Mouse (Mus musculus) forebrain, embryonic 11.5 days (tissue): ENCODE data around the gene Olfr118. TPM values are rescaled to one million over a fixed set of nuclear protein-coding genes. Genes with fewer than 3 reads are reported as not detected.
"Not testable (repeated sequence)": the region's sequence is repeated elsewhere in the genome, so short reads cannot be mapped to it uniquely, and the experiment has no call there.

Experiments
- ATAC-seq: fragments of 200-750 bp; cut with Nextera tagmentation; replicated peaks from 2 replicates; pipeline ENCODE4 v1.8.0; 2017; ENCODE audit warnings: moderate TSS enrichment; ENCODE audit not compliant: low FRiP score
- DNase-seq: peaks from one replicate; pipeline ENCODE4 v3.0.0-alpha.2; 2017; ENCODE audit warnings: low spot score
- H3K27ac ChIP-seq: fragments of 300-500 bp; sonication (generic); 2 replicates; pipeline ENCODE4 v1.5.1; 2014; ENCODE audit warnings: low read depth, low read length
- H3K27me3 ChIP-seq: fragments of 300-500 bp; sonication (generic); 2 replicates; pipeline ENCODE4 v1.6.1; 2014; ENCODE audit warnings: mild to moderate bottlenecking, low read length, mixed read lengths; ENCODE audit not compliant: control insufficient read depth, insufficient read depth
- H3K36me3 ChIP-seq: fragments of 300-500 bp; sonication (generic); 2 replicates; pipeline ENCODE4 v1.6.1; 2014; ENCODE audit warnings: mild to moderate bottlenecking, low read length, moderate library complexity, mixed read lengths; ENCODE audit not compliant: control insufficient read depth, insufficient read depth
- H3K4me1 ChIP-seq: fragments of 300-500 bp; sonication (generic); replicated peaks from 2 replicates; pipeline ENCODE4 v1.6.1; 2014; ENCODE audit warnings: low read length, mixed read lengths; ENCODE audit not compliant: control insufficient read depth, insufficient read depth
- H3K4me2 ChIP-seq: fragments of 300-500 bp; sonication (generic); 2 replicates; pipeline ENCODE4 v1.6.1; 2014; ENCODE audit warnings: low read depth, mild to moderate bottlenecking, low read length, moderate library complexity, mixed read lengths; ENCODE audit not compliant: severe bottlenecking
- H3K4me3 ChIP-seq: fragments of 300-500 bp; sonication (generic); 2 replicates; pipeline ENCODE4 v1.5.1; 2014; ENCODE audit warnings: low read depth, low read length
- H3K9ac ChIP-seq: fragments of 300-500 bp; sonication (generic); 2 replicates; pipeline ENCODE4 v1.6.1; 2014; ENCODE audit warnings: low read length
- H3K9me3 ChIP-seq: fragments of 300-500 bp; sonication (generic); 2 replicates; pipeline ENCODE4 v1.6.1; 2016; ENCODE audit warnings: low read length, mixed read lengths; ENCODE audit not compliant: control insufficient read depth
- WGBS: fragments of 180-500 bp; shearing (Covaris S2); extraction: QIAGEN DNeasy Blood & Tissue Kit; methylation state at CpG from one replicate; pipeline ENCODE4 v1.1.7; 2014; 5-methylcytosine and 5-hydroxymethylcytosine counted together
- polyA plus RNA-seq: library from polyadenylated mRNA; unstranded; fragments of >200 nt; fragmentation: Nextera tagmentation; extraction: Ambion mirVana; gene quantifications from 2 replicates; pipeline ENCODE4 v1.2.1, GENCODE M21; 2014

The Olfr118 gene
- polyA plus RNA-seq, result not detected in 2 replicates

DNA sequence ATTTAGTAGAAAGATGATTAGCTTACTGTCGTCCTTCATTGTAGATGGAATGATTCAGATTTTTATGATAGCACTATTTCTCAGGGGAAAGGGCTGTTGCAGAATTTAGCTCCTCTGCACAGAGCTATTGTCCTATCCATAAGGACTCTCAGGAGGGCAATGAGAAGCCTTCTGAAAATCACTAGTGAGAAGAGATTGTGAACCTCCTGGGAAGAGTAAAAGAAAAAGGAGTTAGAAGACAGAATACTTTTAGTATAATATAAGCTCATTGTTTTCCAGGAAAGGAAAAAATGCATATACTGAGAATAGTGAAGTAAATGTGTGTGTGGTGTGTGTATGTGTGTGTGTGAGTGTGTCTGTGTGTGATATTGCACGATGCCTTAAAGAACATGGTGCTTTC, at the start of gene Olfr118:
TSS of gene Olfr118 (plus strand) at position 301 of the 400 bp plus-strand sequence.
- DNase-seq, result no peak
- Histone ChIP-seq H3K9me3 (no peaks in the 10 kb centered on the region), H3K4me1 (no peaks in the 10 kb centered on the region), H3K36me3 (no peaks in the 10 kb centered on the region), H3K27ac (no peak within 1 kb of the TSS), H3K9ac (no peak within 1 kb of the TSS), H3K4me3 (no peak within 1 kb of the TSS), H3K27me3 (no peaks in the 10 kb centered on the region), H3K4me2 (no peak within 1 kb of the TSS)
- no peak for ATAC-seq
- 80% methylated on average over 2 of the region's 2 CpGs for WGBS

DNA sequence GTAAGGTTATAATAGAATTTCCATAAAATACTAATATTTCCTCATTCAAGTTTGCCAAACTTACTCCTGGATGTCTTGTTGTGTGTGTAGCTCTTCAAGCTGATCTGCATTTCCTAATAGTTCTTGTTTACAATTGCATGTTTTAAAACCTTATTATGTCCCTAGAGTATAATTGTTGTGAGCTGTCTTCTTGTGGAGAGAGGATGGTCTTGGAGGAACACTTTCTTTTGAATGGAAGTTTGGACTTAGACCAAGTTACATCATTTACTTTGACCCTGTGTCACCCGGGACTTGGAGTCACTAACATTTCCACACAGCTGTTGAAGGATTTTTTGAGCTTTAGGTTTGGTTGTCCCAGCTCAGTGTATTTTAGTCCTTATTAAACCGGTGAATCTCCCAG, 39.8 kb upstream of the Olfr118 start, which contains the start of the genes Olfr115 and Olfr116:
TSS of gene Olfr115 (minus strand) at position 101 of the 400 bp plus-strand sequence.
TSS of gene Olfr116 (minus strand) at position 191 of the 400 bp plus-strand sequence.
- no peak within 1 kb of the TSS for H3K4me3 ChIP-seq
- H3K9me3 ChIP-seq, result no peaks in the 10 kb centered on the region; the same call in 1 of the 2 replicates
- WGBS, result 82% methylated on average over 2 of the region's 2 CpGs
- H3K4me2 ChIP-seq, result no peak within 1 kb of the TSS
- DNase-seq (no peak), ATAC-seq (no peak)
- H3K36me3 ChIP-seq, result no peaks in the 10 kb centered on the region
- no peak within 1 kb of the TSS for H3K27ac ChIP-seq
- H3K4me1 ChIP-seq, result no peaks in the 10 kb centered on the region
- H3K9ac ChIP-seq, result no peak within 1 kb of the TSS
- no peaks in the 10 kb centered on the region for H3K27me3 ChIP-seq

DNA sequence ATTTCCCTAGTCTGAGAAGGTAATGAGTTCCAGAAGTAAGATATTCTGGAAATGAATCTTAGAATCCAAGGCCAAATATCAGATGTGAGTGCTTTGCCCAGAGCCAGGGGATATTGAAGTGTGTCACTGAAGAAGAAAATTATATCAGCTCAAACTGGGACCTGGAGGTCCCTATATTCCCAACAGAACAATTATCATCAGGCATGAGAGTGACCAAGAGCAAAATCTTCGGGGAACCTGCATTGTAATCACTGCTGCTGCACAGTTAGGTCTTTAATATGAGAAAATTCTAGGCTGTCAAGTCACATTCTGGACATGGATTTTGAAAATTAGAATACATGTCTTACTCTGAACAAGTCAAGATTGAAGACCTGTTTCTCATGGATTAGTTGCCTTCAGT, 3.1 kb upstream of the Olfr118 start, which contains the start of gene Olfr117:
TSS of gene Olfr117 (minus strand) at position 101 of the 400 bp plus-strand sequence.
- no peak within 1 kb of the TSS for H3K4me3 ChIP-seq
- H3K27ac ChIP-seq, result no peak within 1 kb of the TSS
- H3K36me3 ChIP-seq, result no peaks in the 10 kb centered on the region
- WGBS, result 88% methylated on average over 1 of the region's 1 CpGs
- H3K4me1 ChIP-seq, result no peaks in the 10 kb centered on the region
- ATAC-seq (no peak), DNase-seq (no peak)
- no peaks in the 10 kb centered on the region for H3K9me3 ChIP-seq
- H3K9ac ChIP-seq, result no peak within 1 kb of the TSS
- no peaks in the 10 kb centered on the region for H3K27me3 ChIP-seq
- H3K4me2 ChIP-seq, result no peak within 1 kb of the TSS

DNA sequence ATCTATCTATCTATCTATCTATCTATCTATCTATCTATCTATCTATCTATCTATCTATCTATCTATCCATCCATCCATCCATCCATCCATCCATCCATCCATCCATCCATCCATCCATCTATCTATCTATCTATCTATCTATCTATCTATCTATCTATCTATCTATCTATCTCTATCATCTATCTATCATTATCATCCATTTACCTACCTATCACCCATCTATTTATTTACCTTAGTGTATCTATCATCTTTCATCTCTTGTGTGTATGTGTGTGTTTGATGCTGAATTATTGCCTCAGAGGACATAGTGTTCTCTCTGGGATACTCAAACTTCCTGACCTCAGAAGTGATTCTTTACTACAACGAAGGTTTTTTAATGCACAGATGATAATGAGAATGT, 29.5 kb downstream of the Olfr118 start, which contains the start of gene Olfr119:
TSS of gene Olfr119 (plus strand) at position 301 of the 400 bp plus-strand sequence.
- H3K27ac ChIP-seq, H3K4me3 ChIP-seq, H3K36me3 ChIP-seq, H3K4me2 ChIP-seq, H3K4me1 ChIP-seq, H3K9me3 ChIP-seq, DNase-seq, ATAC-seq, H3K9ac ChIP-seq, H3K27me3 ChIP-seq: not testable (repeated sequence)
- WGBS, result 76% methylated on average over 1 of the region's 1 CpGs

DNA sequence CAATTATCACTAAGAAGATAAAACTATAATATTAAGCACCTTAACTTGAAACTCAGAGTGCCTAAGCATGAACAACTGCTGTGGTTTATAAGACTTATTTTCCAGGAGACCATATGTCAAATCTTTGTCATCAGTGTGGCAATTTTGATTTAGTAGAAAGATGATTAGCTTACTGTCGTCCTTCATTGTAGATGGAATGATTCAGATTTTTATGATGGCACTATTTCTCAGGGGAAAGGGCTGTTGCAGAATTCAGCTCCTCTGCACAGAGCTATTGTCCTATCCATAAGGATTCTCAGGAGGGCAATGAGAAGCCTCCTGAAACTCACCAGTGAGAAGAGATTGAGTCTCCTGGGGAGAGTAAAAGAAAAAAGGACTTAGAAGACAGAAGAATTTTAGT, 54.7 kb downstream of the Olfr118 start, which contains the start of gene Olfr120:
TSS of gene Olfr120 (plus strand) at position 301 of the 400 bp plus-strand sequence.
- 74% methylated on average over 1 of the region's 1 CpGs for WGBS
- Histone ChIP-seq H3K4me3 (no peak within 1 kb of the TSS), H3K36me3 (no peaks in the 10 kb centered on the region), H3K9me3 (no peaks in the 10 kb centered on the region), H3K4me1 (no peaks in the 10 kb centered on the region), H3K4me2 (no peak within 1 kb of the TSS), H3K9ac (no peak within 1 kb of the TSS), H3K27me3 (no peaks in the 10 kb centered on the region), H3K27ac (no peak within 1 kb of the TSS)
- ATAC-seq (no peak), DNase-seq (no peak)

Other genes with a start within 250 kb of the Olfr118 start
- not detected in 2 replicates for gene Olfr108, start 221.5 kb upstream of the Olfr118 start, polyA plus RNA-seq
- gene Olfr109, start 208.1 kb upstream of the Olfr118 start, polyA plus RNA-seq, result not detected in 2 replicates
- gene H2-M2, start 183.4 kb upstream of the Olfr118 start, polyA plus RNA-seq, result not detected in 2 replicates
- gene Olfr110, start 174.5 kb upstream of the Olfr118 start, polyA plus RNA-seq, result not detected in 2 replicates
- not detected in 2 replicates for gene Olfr111, start 159.0 kb upstream of the Olfr118 start, polyA plus RNA-seq
- not detected in 2 replicates for gene Olfr112, start 97.5 kb upstream of the Olfr118 start, polyA plus RNA-seq
- gene Olfr113, start 89.3 kb upstream of the Olfr118 start, polyA plus RNA-seq, result not detected in 2 replicates
- gene Olfr114, start 74.2 kb upstream of the Olfr118 start, polyA plus RNA-seq, result not detected in 2 replicates
- gene Olfr115, start 39.9 kb upstream of the Olfr118 start, polyA plus RNA-seq, result not detected in 2 replicates
- gene Olfr116, start 39.8 kb upstream of the Olfr118 start, polyA plus RNA-seq, result not detected in 2 replicates
- gene Olfr117, start 3.2 kb upstream of the Olfr118 start, polyA plus RNA-seq, result not detected in 2 replicates
- gene Olfr119, start 29.6 kb downstream of the Olfr118 start, polyA plus RNA-seq, result not detected in 2 replicates
- gene Olfr120, start 54.8 kb downstream of the Olfr118 start, polyA plus RNA-seq, result not detected in 2 replicates
- not detected in 2 replicates for gene Olfr121, start 81.9 kb downstream of the Olfr118 start, polyA plus RNA-seq
- not detected in 2 replicates for gene Olfr122, start 101.6 kb downstream of the Olfr118 start, polyA plus RNA-seq
- gene Olfr123, start 126.5 kb downstream of the Olfr118 start, polyA plus RNA-seq, result not detected in 2 replicates
- not detected in 2 replicates for gene Olfr124, start 132.9 kb downstream of the Olfr118 start, polyA plus RNA-seq
- not detected in 2 replicates for gene Olfr125, start 166.0 kb downstream of the Olfr118 start, polyA plus RNA-seq
- not detected in 2 replicates for gene Olfr126, start 180.5 kb downstream of the Olfr118 start, polyA plus RNA-seq
- not detected in 2 replicates for gene Olfr127, start 233.4 kb downstream of the Olfr118 start, polyA plus RNA-seq